Mouse (Mus musculus) hindbrain, postnatal 0 days (tissue): ENCODE measurements around the gene Dab2ip. TPM values are rescaled to one million over a fixed set of nuclear protein-coding genes. Genes with fewer than 3 reads are reported as not detected.

Experiments
- ATAC-seq: fragments of 200-750 bp; cut with Nextera tagmentation; 2 replicates; pipeline ENCODE4 v1.8.0; 2017; ENCODE audit warnings: mild to moderate bottlenecking, moderate TSS enrichment, moderate library complexity
- DNase-seq: peaks from one replicate; pipeline ENCODE4 v3.0.0-alpha.2; 2015; ENCODE audit warnings: low spot score
- H3K27ac ChIP-seq: fragments of 300-500 bp; sonication (generic); 2 replicates; pipeline ENCODE4 v1.5.1; 2014; ENCODE audit warnings: mild to moderate bottlenecking
- H3K27me3 ChIP-seq: fragments of 300-500 bp; sonication (generic); 2 replicates; pipeline ENCODE4 v1.6.1; 2014; ENCODE audit warnings: low read length, mixed read lengths; ENCODE audit not compliant: insufficient read depth
- H3K36me3 ChIP-seq: fragments of 300-500 bp; sonication (generic); 2 replicates; pipeline ENCODE4 v1.6.1; 2014; ENCODE audit warnings: low read length, mixed read lengths; ENCODE audit not compliant: insufficient read depth
- H3K4me1 ChIP-seq: fragments of 300-500 bp; sonication (generic); 2 replicates; pipeline ENCODE4 v1.6.1; 2014; ENCODE audit warnings: antibody characterized with exemption, low read length, mixed read lengths; ENCODE audit not compliant: insufficient read depth
- H3K4me2 ChIP-seq: fragments of 300-500 bp; sonication (generic); 2 replicates; pipeline ENCODE4 v1.6.1; 2014; ENCODE audit warnings: low read depth, mild to moderate bottlenecking, low read length, moderate library complexity, mixed read lengths
- H3K4me3 ChIP-seq: fragments of 300-500 bp; sonication (generic); 2 replicates; pipeline ENCODE4 v1.5.1; 2014; ENCODE audit warnings: low read length
- H3K9ac ChIP-seq: fragments of 300-500 bp; sonication (generic); replicated peaks from 2 replicates; pipeline ENCODE4 v1.6.1; 2014; ENCODE audit warnings: mild to moderate bottlenecking, low read length, moderate library complexity, mixed read lengths
- H3K9me3 ChIP-seq: fragments of 300-500 bp; sonication (generic); 2 replicates; pipeline ENCODE4 v1.6.1; 2016; ENCODE audit warnings: low read length, mixed read lengths
- CTCF ChIP-seq: IDR thresholded peaks from 2 replicates; pipeline ENCODE4 v1.5.1; 2016; ENCODE audit warnings: antibody characterized with exemption, control low read depth, low read depth
- WGBS: fragments of 180-500 bp; shearing (Covaris S2); extraction: QIAGEN DNeasy Blood & Tissue Kit; methylation state at CpG from one replicate; pipeline ENCODE4 v1.1.7; 2014; 5-methylcytosine and 5-hydroxymethylcytosine counted together
- polyA plus RNA-seq: library from polyadenylated mRNA; unstranded; fragments of >200 nt; fragmentation: Nextera tagmentation; extraction: Ambion mirVana; gene quantifications from 2 replicates; pipeline ENCODE4 v1.2.1, GENCODE M21; 2015
- total RNA-seq: library from RNA; depleted of rRNA; stranded (reverse); fragments of >200 nt; gene quantifications from 2 replicates; pipeline ENCODE4 v1.2.3, GENCODE M21; 2014

The Dab2ip gene
- total and polyA plus RNA-seq, 2 experiments from 2014 or later, result 64.5 to 161 TPM

GRCm38 (mm10) chr2:35720550-35720949 is 162.5 kb downstream of the Dab2ip start:
- no peak overlapping the region for H3K9ac ChIP-seq
- WGBS, result 72% methylated on average over 13 of the region's 13 CpGs
- no peak overlapping the region for H3K4me3 ChIP-seq
- H3K9me3 ChIP-seq, result no peaks in the 10 kb centered on the region
- no peaks in the 10 kb centered on the region; the same call in 1 of the 2 replicates for H3K4me1 ChIP-seq
- no peak for TF ChIP-seq CTCF
- ATAC-seq, result peak; percentile 31
- no peak overlapping the region for H3K4me2 ChIP-seq
- no peaks in the 10 kb centered on the region for H3K27me3 ChIP-seq
- H3K36me3 ChIP-seq, result peaks cover 50% of the 10 kb centered on the region
- 0 out of 2 replicates have a peak overlapping the region, but pooled peaks have one; percentile 7 for H3K27ac ChIP-seq
- DNase-seq, result no peak

- Histone ChIP-seq H3K36me3 (peaks cover 49% of the 10 kb centered on the region), H3K4me3 (no peak overlapping the region), H3K4me1 (no peaks in the 10 kb centered on the region; the same call in 1 of the 2 replicates), H3K27me3 (no peaks in the 10 kb centered on the region), H3K4me2 (no peak overlapping the region), H3K9ac (no peak overlapping the region), H3K9me3 (no peaks in the 10 kb centered on the region), H3K27ac (no peak overlapping the region)
- DNase-seq (no peak), ATAC-seq (0 out of 2 replicates have a peak, but pooled peaks have one; percentile 0)
- WGBS, result 83% methylated on average over 9 of the region's 9 CpGs
- no peak for TF ChIP-seq CTCF
Observed at GRCm38 (mm10) chr2:35720956-35721355, 162.9 kb downstream of the Dab2ip start.

- DNase-seq (no peak), ATAC-seq (no peak)
- H3K27me3 ChIP-seq, result no peaks in the 10 kb centered on the region
- no peak overlapping the region for H3K4me3 ChIP-seq
- WGBS, result 77% methylated on average over 9 of the region's 9 CpGs
- H3K4me2 ChIP-seq, result no peak overlapping the region
- no peaks in the 10 kb centered on the region for H3K9me3 ChIP-seq
- H3K27ac ChIP-seq, result no peak overlapping the region
- H3K36me3 ChIP-seq, result peaks cover 45% of the 10 kb centered on the region
- peak; percentile 32; the same call in 1 of the 2 replicates for TF ChIP-seq CTCF
- no peaks in the 10 kb centered on the region; the same call in 1 of the 2 replicates for H3K4me1 ChIP-seq
- no peak overlapping the region for H3K9ac ChIP-seq
Observed at GRCm38 (mm10) chr2:35722821-35723220, 164.8 kb downstream of the Dab2ip start.

GRCm38 (mm10) chr2:35723267-35723666 is 165.2 kb downstream of the Dab2ip start:
- TF ChIP-seq CTCF, result no peak
- ATAC-seq, result no peak
- Histone ChIP-seq H3K36me3 (peaks cover 46% of the 10 kb centered on the region), H3K27ac (no peak overlapping the region), H3K27me3 (no peaks in the 10 kb centered on the region), H3K4me2 (no peak overlapping the region), H3K9me3 (no peaks in the 10 kb centered on the region), H3K9ac (no peak overlapping the region), H3K4me1 (no peaks in the 10 kb centered on the region; the same call in 1 of the 2 replicates), H3K4me3 (no peak overlapping the region)
- WGBS, result 84% methylated on average over 6 of the region's 6 CpGs
- no peak for DNase-seq

GRCm38 (mm10) chr2:35723691-35724090 is 165.6 kb downstream of the Dab2ip start:
- Histone ChIP-seq H3K4me1 (no peaks in the 10 kb centered on the region; the same call in 1 of the 2 replicates), H3K36me3 (peaks cover 42% of the 10 kb centered on the region)

GRCm38 (mm10) chr2:35728633-35729032 is 170.6 kb downstream of the Dab2ip start:
- 39% methylated on average over 5 of the region's 5 CpGs for WGBS
- H3K36me3 ChIP-seq, result peaks cover 17% of the 10 kb centered on the region
- H3K9ac ChIP-seq, result no peak overlapping the region

More at GRCm38 (mm10) chr2:35723691-35724090, 165.6 kb downstream of the Dab2ip start:
- Histone ChIP-seq H3K9ac (no peak overlapping the region), H3K27ac (no peak overlapping the region), H3K27me3 (no peaks in the 10 kb centered on the region), H3K4me3 (no peak overlapping the region), H3K9me3 (no peaks in the 10 kb centered on the region), H3K4me2 (no peak overlapping the region)
- 62% methylated on average over 7 of the region's 7 CpGs for WGBS
- ATAC-seq, result no peak
- TF ChIP-seq CTCF, result no peak
- peak; percentile 28 for DNase-seq

More at GRCm38 (mm10) chr2:35728633-35729032, 170.6 kb downstream of the Dab2ip start:
- Histone ChIP-seq H3K27me3 (no peaks in the 10 kb centered on the region), H3K9me3 (no peaks in the 10 kb centered on the region), H3K4me2 (no peak overlapping the region), H3K27ac (no peak overlapping the region), H3K4me1 (no peaks in the 10 kb centered on the region), H3K4me3 (no peak overlapping the region)
- DNase-seq (no peak), ATAC-seq (no peak)
- TF ChIP-seq CTCF, result no peak
